ENCODE assay signal across 16 mouse cellular contexts in genomic region chr3:51497978-51498377, GRCm38 (mm10).
"Had no signal": no experiment of that assay in that cellular context is flagged by ENCODE, and none has a peak within 500 bp of the region (broad histone marks: within the 10 kb centered on the region; RNA-seq: fewer than 3 reads in every experiment).

No protein-coding gene starts in this region.

- H3K9ac ChIP-seq: neural tube, embryonic 13.5 days; neural tube, embryonic 15.5 days; stomach, embryonic 15.5 days had no signal

- H3K27me3 ChIP-seq: neural tube, embryonic 13.5 days; neural tube, embryonic 15.5 days; stomach, embryonic 15.5 days had no signal

- H3K4me3 ChIP-seq: neural tube, embryonic 13.5 days; neural tube, embryonic 15.5 days; stomach, embryonic 15.5 days had no signal

- H3K9me3 ChIP-seq: neural tube, embryonic 13.5 days; neural tube, embryonic 15.5 days; stomach, embryonic 15.5 days had no signal

- H3K27ac ChIP-seq: neural tube, embryonic 13.5 days; neural tube, embryonic 15.5 days; stomach, embryonic 15.5 days; stomach, postnatal 0 days had no signal

- DNase-seq: retina, postnatal 1 day; right cerebral cortex, adult 18-20 months; right cerebral cortex, postnatal 14 days; right cerebral cortex, postnatal 25 days; right cerebral cortex, postnatal 4 days; spleen, adult 18-20 months; thymus, adult 18-20 months; thymus, adult 2 months; thymus, postnatal 14 days; thymus, postnatal 25 days; thymus, postnatal 36 days; thymus, postnatal 4 days had no signal

- H3K4me1 ChIP-seq: neural tube, embryonic 13.5 days; neural tube, embryonic 15.5 days had no signal

- H3K4me2 ChIP-seq: neural tube, embryonic 13.5 days; neural tube, embryonic 15.5 days; stomach, embryonic 15.5 days had no signal
